Mouse (Mus musculus) left cerebral cortex, adult 11 months (tissue): ENCODE results near the gene Mettl18.

Experiments used
- DNase-seq: peaks from one replicate; pipeline ENCODE4 v3.0.0; 2022; ENCODE audit warnings: low spot score

Gene Mettl18

DNA sequence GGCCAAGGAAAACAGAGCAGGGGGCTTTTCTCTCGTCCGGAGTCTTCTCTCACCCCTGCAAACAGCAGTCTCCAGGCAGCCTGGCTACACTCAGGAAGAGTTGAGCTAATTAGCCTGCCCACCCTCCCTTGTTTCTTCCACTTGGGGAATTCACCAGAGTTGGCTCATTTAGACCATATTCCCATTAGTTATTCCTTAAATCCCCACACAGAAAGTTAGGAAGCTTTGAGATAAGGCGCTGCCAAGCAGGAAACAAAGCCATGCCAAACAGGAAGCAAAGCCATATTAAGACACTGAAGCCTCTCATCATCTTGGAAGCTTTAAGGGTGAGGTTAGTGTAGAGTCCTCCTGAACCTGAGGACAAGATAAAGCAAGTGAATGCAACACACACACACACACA lies 48.9 kb downstream of the Mettl18 start:
- DNase-seq, result no peak
